Mouse (Mus musculus): ENCODE results near the gene Amn1. TPM values are rescaled to one million over a fixed set of nuclear protein-coding genes. Genes with fewer than 3 reads are reported as not detected.
A peak's percentile ranks its signal among the peaks of the same experiment; 100 is the strongest.

The Amn1 gene
- 10 to 100 TPM; 16.0 to 24.9 TPM for total RNA-seq (2021)
- 7.4 and 12.0 TPM in 2 replicates for polyA plus RNA-seq (2012; rRNA removed)
- long read RNA-seq, transcript Amn1-202 (7 exons, 1,457 nt) = major isoform, 7 of 17 reads
- long read RNA-seq, partial matches to known transcripts = 0 of 17 reads
- long read RNA-seq, other reads (novel, unspliced or antisense) = 9 of 17 reads

GRCm38 (mm10) chr6:149188041-149188924 lies at the start of gene Amn1:
Amn1 (minus strand) TSS chr6:149188712.
- under 1% methylated on average over 34 of the region's 34 CpGs for WGBS
- TF ChIP-seq EP300 (IDR thresholded peaks at IDR 0.05; ENCODE audit: insufficient read depth, low read depth, low read length) (peak; percentile 66), POLR2A (IDR thresholded peaks at IDR 0.05; ENCODE audit: insufficient read depth, low read depth, low read length) (peak; percentile 95), CTCF (IDR thresholded peaks at IDR 0.05) (peak; percentile 29)
- Histone ChIP-seq H3K79me2 (replicated peaks; ENCODE audit: control insufficient read depth, insufficient read depth, low read length) (peaks cover 2% of the 10 kb centered on the region), H3K4me1 (ENCODE audit: control insufficient read depth, insufficient read depth, low read length) (peaks cover 7% of the 10 kb centered on the region), H3K4me3 (peak within 1 kb of the TSS; percentile 89), H3K36me3 (ENCODE audit: control insufficient read depth, insufficient read depth, low read length) (peaks cover 10% of the 10 kb centered on the region), H3K27me3 (ENCODE audit: control insufficient read depth, insufficient read depth, low read length) (no peaks in the 10 kb centered on the region), H3K9ac (ENCODE audit: low read depth, low read length) (peak within 1 kb of the TSS; percentile 88), H3K27ac (peak within 1 kb of the TSS; percentile 89)
- DNase-seq = peak; percentile 93 to 97
- intact Hi-C loops (cut with DNase I) = loop anchor here (1.0 to 5.0 kb wide), 3 partner anchors 46 to 241 kb away; partner anchors contain the start of genes Resf1 and Sinhcaf

GRCm38 (mm10) chr6:149236807-149237206 lies 48.3 kb upstream of the Amn1 start:
- Histone ChIP-seq H3K27ac (no peak overlapping the region), H3K4me3 (no peak overlapping the region), H3K4me1 (ENCODE audit: control insufficient read depth, insufficient read depth, low read length) (peaks cover 3% of the 10 kb centered on the region), H3K36me3 (ENCODE audit: control insufficient read depth, insufficient read depth, low read length) (no peaks in the 10 kb centered on the region; the same call in 1 of the 2 replicates), H3K79me2 (replicated peaks; ENCODE audit: control insufficient read depth, insufficient read depth, low read length) (no peaks in the 10 kb centered on the region), H3K27me3 (ENCODE audit: control insufficient read depth, insufficient read depth, low read length) (no peaks in the 10 kb centered on the region), H3K9ac (ENCODE audit: low read depth, low read length) (no peak overlapping the region)
- TF ChIP-seq CTCF (IDR thresholded peaks at IDR 0.05) = no peak
- TF ChIP-seq POLR2A (IDR thresholded peaks at IDR 0.05; ENCODE audit: insufficient read depth, low read depth, low read length) = no peak
- no peak for TF ChIP-seq EP300 (IDR thresholded peaks at IDR 0.05; ENCODE audit: insufficient read depth, low read depth, low read length)
- WGBS = 78% methylated on average over 2 of the region's 2 CpGs
- no peak for DNase-seq
- intact Hi-C loops (cut with DNase I) = no loop called here

GRCm38 (mm10) chr6:149233918-149234317 lies 45.4 kb upstream of the Amn1 start:
- Histone ChIP-seq H3K9ac (ENCODE audit: low read depth, low read length) (no peak overlapping the region), H3K36me3 (ENCODE audit: control insufficient read depth, insufficient read depth, low read length) (no peaks in the 10 kb centered on the region; the same call in 1 of the 2 replicates), H3K27me3 (ENCODE audit: control insufficient read depth, insufficient read depth, low read length) (no peaks in the 10 kb centered on the region), H3K4me3 (no peak overlapping the region), H3K27ac (no peak overlapping the region), H3K4me1 (ENCODE audit: control insufficient read depth, insufficient read depth, low read length) (peaks cover 3% of the 10 kb centered on the region), H3K79me2 (replicated peaks; ENCODE audit: control insufficient read depth, insufficient read depth, low read length) (no peaks in the 10 kb centered on the region)
- intact Hi-C loops (cut with DNase I) = no loop called here
- no peak for TF ChIP-seq POLR2A (IDR thresholded peaks at IDR 0.05; ENCODE audit: insufficient read depth, low read depth, low read length)
- TF ChIP-seq CTCF (IDR thresholded peaks at IDR 0.05) = no peak
- no peak for TF ChIP-seq EP300 (IDR thresholded peaks at IDR 0.05; ENCODE audit: insufficient read depth, low read depth, low read length)
- DNase-seq = no peak
- WGBS = 38% methylated on average over 3 of the region's 3 CpGs

- intact Hi-C loops (cut with DNase I) = no loop called here
- no peaks in the 10 kb centered on the region for H3K36me3 ChIP-seq (ENCODE audit: control insufficient read depth, insufficient read depth, low read length)
- TF ChIP-seq POLR2A (IDR thresholded peaks at IDR 0.05; ENCODE audit: insufficient read depth, low read depth, low read length) (no peak), CTCF (IDR thresholded peaks at IDR 0.05) (no peak), EP300 (IDR thresholded peaks at IDR 0.05; ENCODE audit: insufficient read depth, low read depth, low read length) (no peak)
- H3K4me1 ChIP-seq (ENCODE audit: control insufficient read depth, insufficient read depth, low read length) = no peaks in the 10 kb centered on the region
- no peak overlapping the region for H3K27ac ChIP-seq
- WGBS = 96% methylated on average over 4 of the region's 4 CpGs
- no peak overlapping the region for H3K4me3 ChIP-seq
- DNase-seq = no peak
- H3K27me3 ChIP-seq (ENCODE audit: control insufficient read depth, insufficient read depth, low read length) = no peaks in the 10 kb centered on the region
- H3K9ac ChIP-seq (ENCODE audit: low read depth, low read length) = no peak overlapping the region
- H3K79me2 ChIP-seq (replicated peaks; ENCODE audit: control insufficient read depth, insufficient read depth, low read length) = no peaks in the 10 kb centered on the region
Observed at GRCm38 (mm10) chr6:149224751-149225150, 36.2 kb upstream of the Amn1 start.

GRCm38 (mm10) chr6:149221296-149221695 lies 32.8 kb upstream of the Amn1 start:
- no peak overlapping the region for H3K27ac ChIP-seq
- TF ChIP-seq EP300 (IDR thresholded peaks at IDR 0.05; ENCODE audit: insufficient read depth, low read depth, low read length) (no peak), CTCF (IDR thresholded peaks at IDR 0.05) (no peak), POLR2A (IDR thresholded peaks at IDR 0.05; ENCODE audit: insufficient read depth, low read depth, low read length) (no peak)
- DNase-seq = no peak
- no peaks in the 10 kb centered on the region for H3K4me1 ChIP-seq (ENCODE audit: control insufficient read depth, insufficient read depth, low read length)
- no peaks in the 10 kb centered on the region for H3K27me3 ChIP-seq (ENCODE audit: control insufficient read depth, insufficient read depth, low read length)
- H3K9ac ChIP-seq (ENCODE audit: low read depth, low read length) = no peak overlapping the region
- no peak overlapping the region for H3K4me3 ChIP-seq
- no peaks in the 10 kb centered on the region for H3K79me2 ChIP-seq (replicated peaks; ENCODE audit: control insufficient read depth, insufficient read depth, low read length)
- H3K36me3 ChIP-seq (ENCODE audit: control insufficient read depth, insufficient read depth, low read length) = no peaks in the 10 kb centered on the region
- intact Hi-C loops (cut with DNase I) = no loop called here

- Histone ChIP-seq H3K36me3 (ENCODE audit: control insufficient read depth, insufficient read depth, low read length) (0 out of 2 replicates have a peak, but pooled peaks cover 2% of the 10 kb centered on the region), H3K4me1 (ENCODE audit: control insufficient read depth, insufficient read depth, low read length) (no peaks in the 10 kb centered on the region), H3K27me3 (ENCODE audit: control insufficient read depth, insufficient read depth, low read length) (no peaks in the 10 kb centered on the region), H3K4me3 (no peak overlapping the region), H3K27ac (no peak overlapping the region), H3K9ac (ENCODE audit: low read depth, low read length) (no peak overlapping the region), H3K79me2 (replicated peaks; ENCODE audit: control insufficient read depth, insufficient read depth, low read length) (no peaks in the 10 kb centered on the region)
- TF ChIP-seq CTCF (IDR thresholded peaks at IDR 0.05) (no peak), EP300 (IDR thresholded peaks at IDR 0.05; ENCODE audit: insufficient read depth, low read depth, low read length) (no peak), POLR2A (IDR thresholded peaks at IDR 0.05; ENCODE audit: insufficient read depth, low read depth, low read length) (no peak)
- DNase-seq = no peak
- intact Hi-C loops (cut with DNase I) = loop anchor here (10.0 kb wide), 1 partner anchor 176 kb away; no protein-coding TSS in a partner anchor
Observed at GRCm38 (mm10) chr6:149198572-149198971, 10.1 kb upstream of the Amn1 start.
